Mouse (Mus musculus) intestine, embryonic 16.5 days (tissue): ENCODE data around the gene Gm12887. TPM values are rescaled to one million over a fixed set of nuclear protein-coding genes. Genes with fewer than 3 reads are reported as not detected.

Experiments
- ATAC-seq: fragments of 200-750 bp; cut with Nextera tagmentation; 2 replicates; pipeline ENCODE4 v1.8.0; 2017; ENCODE audit warnings: moderate TSS enrichment, moderate library complexity
- H3K27ac ChIP-seq: fragments of 300-500 bp; sonication (generic); 2 replicates; pipeline ENCODE4 v1.5.1; 2014; ENCODE audit warnings: mild to moderate bottlenecking, low read length
- H3K27me3 ChIP-seq: fragments of 300-500 bp; sonication (generic); replicated peaks from 2 replicates; pipeline ENCODE4 v1.6.1; 2014; ENCODE audit warnings: low read length, control low read depth, mixed read lengths; ENCODE audit not compliant: control insufficient read depth, insufficient read depth
- H3K36me3 ChIP-seq: fragments of 300-500 bp; sonication (generic); 2 replicates; pipeline ENCODE4 v1.6.1; 2014; ENCODE audit warnings: low read length, control low read depth; ENCODE audit not compliant: control insufficient read depth, insufficient read depth
- H3K4me1 ChIP-seq: fragments of 300-500 bp; sonication (generic); 2 replicates; pipeline ENCODE4 v1.6.1; 2014; ENCODE audit warnings: low read length, control low read depth, mixed read lengths; ENCODE audit not compliant: control insufficient read depth, insufficient read depth
- H3K4me2 ChIP-seq: fragments of 300-500 bp; sonication (generic); 2 replicates; pipeline ENCODE4 v1.6.1; 2014; ENCODE audit warnings: low read depth, low read length, control low read depth
- H3K4me3 ChIP-seq: fragments of 300-500 bp; sonication (generic); 2 replicates; pipeline ENCODE4 v1.5.1; 2014; ENCODE audit warnings: mild to moderate bottlenecking, low read length
- H3K9ac ChIP-seq: fragments of 300-500 bp; sonication (generic); 2 replicates; pipeline ENCODE4 v1.6.1; 2014; ENCODE audit warnings: low read depth, low read length
- H3K9me3 ChIP-seq: fragments of 300-500 bp; sonication (generic); 2 replicates; pipeline ENCODE4 v1.6.1; 2016; ENCODE audit warnings: low read length, control low read depth; ENCODE audit not compliant: control insufficient read depth
- WGBS: fragments of 180-500 bp; shearing (Covaris S2); extraction: QIAGEN DNeasy Blood & Tissue Kit; methylation state at CpG from one replicate; pipeline ENCODE4 v1.1.7; 2014; 5-methylcytosine and 5-hydroxymethylcytosine counted together
- polyA plus RNA-seq: library from polyadenylated mRNA; unstranded; fragments of >200 nt; fragmentation: Nextera tagmentation; extraction: Ambion mirVana; gene quantifications from 2 replicates; pipeline ENCODE4 v1.2.1, GENCODE M21; 2015

Gm12887 gene
- polyA plus RNA-seq = not detected in 2 replicates

GRCm38 (mm10) chr4:121622003-121622402, at the start of gene Gm12887:
Gm12887 (minus strand) TSS chr4:121622103.
- no peak within 1 kb of the TSS for H3K4me2 ChIP-seq
- no peaks in the 10 kb centered on the region for H3K27me3 ChIP-seq
- no peak within 1 kb of the TSS for H3K27ac ChIP-seq
- ATAC-seq = no peak
- H3K4me1 ChIP-seq = no peaks in the 10 kb centered on the region
- H3K36me3 ChIP-seq = no peaks in the 10 kb centered on the region
- no peaks in the 10 kb centered on the region for H3K9me3 ChIP-seq
- 41% methylated on average over 2 of the region's 2 CpGs for WGBS
- no peak within 1 kb of the TSS for H3K9ac ChIP-seq
- H3K4me3 ChIP-seq = no peak within 1 kb of the TSS

GRCm38 (mm10) chr4:121657040-121657439, 35.1 kb upstream of the Gm12887 start:
- Histone ChIP-seq H3K9ac (no peak overlapping the region), H3K27me3 (no peaks in the 10 kb centered on the region), H3K27ac (no peak overlapping the region), H3K4me2 (no peak overlapping the region), H3K4me3 (no peak overlapping the region), H3K4me1 (no peaks in the 10 kb centered on the region), H3K36me3 (no peaks in the 10 kb centered on the region), H3K9me3 (0 out of 2 replicates have a peak, but pooled peaks cover 2% of the 10 kb centered on the region)
- no peak for ATAC-seq
- 89% methylated on average over 1 of the region's 1 CpGs for WGBS

Other genes with a start within 250 kb of the Gm12887 start
- not detected in 2 replicates for gene Gm12886, start 199.0 kb downstream of the Gm12887 start, polyA plus RNA-seq